Mouse (Mus musculus) forebrain, embryonic 11.5 days (tissue): ENCODE data around the gene Fn1. TPM values are rescaled to one million over a fixed set of nuclear protein-coding genes. Genes with fewer than 3 reads are reported as not detected.

ENCODE experiments used
- ATAC-seq: fragments of 200-750 bp; cut with Nextera tagmentation; replicated peaks from 2 replicates; pipeline ENCODE4 v1.8.0; 2017; ENCODE audit warnings: moderate TSS enrichment; ENCODE audit not compliant: low FRiP score
- DNase-seq: peaks from one replicate; pipeline ENCODE4 v3.0.0-alpha.2; 2017; ENCODE audit warnings: low spot score
- H3K27ac ChIP-seq: fragments of 300-500 bp; sonication (generic); 2 replicates; pipeline ENCODE4 v1.5.1; 2014; ENCODE audit warnings: low read depth, low read length
- H3K27me3 ChIP-seq: fragments of 300-500 bp; sonication (generic); 2 replicates; pipeline ENCODE4 v1.6.1; 2014; ENCODE audit warnings: mild to moderate bottlenecking, low read length, mixed read lengths; ENCODE audit not compliant: control insufficient read depth, insufficient read depth
- H3K36me3 ChIP-seq: fragments of 300-500 bp; sonication (generic); 2 replicates; pipeline ENCODE4 v1.6.1; 2014; ENCODE audit warnings: mild to moderate bottlenecking, low read length, moderate library complexity, mixed read lengths; ENCODE audit not compliant: control insufficient read depth, insufficient read depth
- H3K4me1 ChIP-seq: fragments of 300-500 bp; sonication (generic); replicated peaks from 2 replicates; pipeline ENCODE4 v1.6.1; 2014; ENCODE audit warnings: low read length, mixed read lengths; ENCODE audit not compliant: control insufficient read depth, insufficient read depth
- H3K4me2 ChIP-seq: fragments of 300-500 bp; sonication (generic); 2 replicates; pipeline ENCODE4 v1.6.1; 2014; ENCODE audit warnings: low read depth, mild to moderate bottlenecking, low read length, moderate library complexity, mixed read lengths; ENCODE audit not compliant: severe bottlenecking
- H3K4me3 ChIP-seq: fragments of 300-500 bp; sonication (generic); 2 replicates; pipeline ENCODE4 v1.5.1; 2014; ENCODE audit warnings: low read depth, low read length
- H3K9ac ChIP-seq: fragments of 300-500 bp; sonication (generic); 2 replicates; pipeline ENCODE4 v1.6.1; 2014; ENCODE audit warnings: low read length
- H3K9me3 ChIP-seq: fragments of 300-500 bp; sonication (generic); 2 replicates; pipeline ENCODE4 v1.6.1; 2016; ENCODE audit warnings: low read length, mixed read lengths; ENCODE audit not compliant: control insufficient read depth
- WGBS: fragments of 180-500 bp; shearing (Covaris S2); extraction: QIAGEN DNeasy Blood & Tissue Kit; methylation state at CpG from one replicate; pipeline ENCODE4 v1.1.7; 2014; 5-methylcytosine and 5-hydroxymethylcytosine counted together
- polyA plus RNA-seq: library from polyadenylated mRNA; unstranded; fragments of >200 nt; fragmentation: Nextera tagmentation; extraction: Ambion mirVana; gene quantifications from 2 replicates; pipeline ENCODE4 v1.2.1, GENCODE M21; 2014

The Fn1 gene
- polyA plus RNA-seq, 1 experiment from 2014 or later: 120 TPM

DNA sequence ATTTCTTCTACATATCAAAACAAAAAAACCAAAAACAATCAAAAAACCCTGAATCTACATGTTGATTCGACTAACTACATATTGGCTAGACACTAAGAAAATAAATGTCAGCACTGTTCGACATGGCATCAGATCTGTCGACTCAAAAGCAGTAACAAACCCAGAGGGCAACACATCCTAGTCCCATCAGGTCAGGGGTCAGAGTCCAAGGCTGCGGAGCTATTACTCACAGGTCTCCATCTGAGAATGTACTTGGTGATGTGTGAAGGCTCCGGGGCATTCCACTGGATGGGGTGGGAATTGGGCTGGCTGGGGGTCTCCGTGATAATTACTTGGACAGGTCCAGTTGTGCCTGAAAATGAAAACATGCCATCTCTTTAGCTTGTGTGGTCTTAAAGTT is 21.2 kb downstream of the Fn1 start:
- 92% methylated on average over 6 of the region's 6 CpGs for WGBS
- Histone ChIP-seq H3K9ac (no peak overlapping the region), H3K36me3 (peaks cover 9% of the 10 kb centered on the region; the same call in 1 of the 2 replicates), H3K27me3 (no peaks in the 10 kb centered on the region), H3K9me3 (no peaks in the 10 kb centered on the region), H3K27ac (no peak overlapping the region), H3K4me2 (no peak overlapping the region), H3K4me3 (no peak overlapping the region), H3K4me1 (no peaks in the 10 kb centered on the region)
- DNase-seq (no peak), ATAC-seq (no peak)

DNA sequence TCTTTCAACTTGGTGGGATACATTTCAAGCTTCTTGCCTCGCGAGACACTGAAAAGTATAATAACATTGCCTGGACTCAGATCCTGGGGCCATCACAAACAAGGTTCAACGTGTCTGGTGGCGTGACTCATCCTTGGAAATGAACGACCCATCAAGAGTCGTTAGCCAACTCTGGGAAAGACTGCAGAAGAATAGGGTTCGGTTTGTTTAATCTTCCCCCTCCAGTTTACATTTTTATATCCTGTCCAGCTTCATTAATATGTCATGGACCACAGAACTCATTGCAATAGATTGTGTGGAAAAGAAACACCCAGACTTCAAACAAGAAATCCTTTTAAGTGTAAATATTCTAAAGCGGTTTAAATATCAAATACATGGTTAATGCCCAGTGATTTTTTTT is 22.8 kb downstream of the Fn1 start:
- DNase-seq: no peak
- ATAC-seq: no peak
- H3K9ac ChIP-seq: no peak overlapping the region
- H3K4me3 ChIP-seq: no peak overlapping the region
- no peaks in the 10 kb centered on the region for H3K9me3 ChIP-seq
- no peak overlapping the region for H3K27ac ChIP-seq
- H3K4me2 ChIP-seq: no peak overlapping the region
- no peaks in the 10 kb centered on the region for H3K4me1 ChIP-seq
- H3K36me3 ChIP-seq: peaks cover 7% of the 10 kb centered on the region; the same call in 1 of the 2 replicates
- no peaks in the 10 kb centered on the region for H3K27me3 ChIP-seq
- 89% methylated on average over 8 of the region's 8 CpGs for WGBS

DNA sequence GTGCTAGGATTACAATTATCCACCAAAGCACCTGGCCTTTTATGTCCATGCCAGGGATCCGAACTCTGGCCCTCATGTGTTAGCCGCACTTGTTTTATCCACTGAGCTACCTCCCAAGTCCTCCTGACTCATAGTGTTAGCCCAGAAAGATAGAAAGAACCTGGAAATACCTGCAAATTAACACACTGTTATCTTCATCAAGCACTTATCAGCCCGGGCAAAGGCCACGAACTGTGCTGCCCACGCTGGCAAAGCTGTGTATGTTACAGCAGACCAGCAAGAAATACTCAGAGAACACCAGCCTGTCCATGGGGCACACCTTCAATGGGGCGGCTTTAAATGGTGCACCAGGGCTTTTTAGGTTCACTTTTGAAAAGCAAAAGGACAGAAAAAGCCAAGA is 29.4 kb downstream of the Fn1 start:
- H3K4me3 ChIP-seq: no peak overlapping the region
- DNase-seq (no peak), ATAC-seq (no peak)
- no peaks in the 10 kb centered on the region for H3K27me3 ChIP-seq
- 95% methylated on average over 6 of the region's 6 CpGs for WGBS
- H3K27ac ChIP-seq: no peak overlapping the region
- H3K36me3 ChIP-seq: peaks cover 4% of the 10 kb centered on the region
- no peaks in the 10 kb centered on the region for H3K4me1 ChIP-seq
- H3K4me2 ChIP-seq: no peak overlapping the region
- no peaks in the 10 kb centered on the region for H3K9me3 ChIP-seq
- no peak overlapping the region for H3K9ac ChIP-seq

DNA sequence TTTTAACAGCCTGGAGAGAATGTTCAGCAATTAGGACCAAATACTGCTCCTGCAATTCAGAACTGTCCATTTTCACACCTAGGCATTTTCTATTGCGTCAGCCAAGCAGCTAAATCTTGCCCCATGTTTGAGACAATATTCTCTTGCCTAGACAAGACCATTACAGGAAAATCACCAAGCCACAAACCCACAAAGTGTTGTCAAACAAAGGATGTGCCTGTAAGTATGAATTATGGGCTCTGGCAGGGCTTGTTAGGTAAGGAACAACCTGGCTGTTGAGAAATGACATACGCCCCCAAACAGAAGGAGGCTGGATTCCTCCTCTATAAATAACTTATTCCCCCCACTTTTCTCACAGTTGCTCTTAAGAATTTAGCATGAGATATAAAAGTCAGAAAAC is 31.5 kb downstream of the Fn1 start:
- Histone ChIP-seq H3K27me3 (peaks cover 7% of the 10 kb centered on the region; the same call in 1 of the 2 replicates), H3K27ac (no peak overlapping the region), H3K9ac (no peak overlapping the region), H3K4me2 (no peak overlapping the region), H3K9me3 (no peaks in the 10 kb centered on the region), H3K4me3 (no peak overlapping the region), H3K4me1 (no peaks in the 10 kb centered on the region), H3K36me3 (peaks cover 4% of the 10 kb centered on the region)
- DNase-seq (no peak), ATAC-seq (no peak)
- WGBS: 99% methylated on average over 2 of the region's 2 CpGs

DNA sequence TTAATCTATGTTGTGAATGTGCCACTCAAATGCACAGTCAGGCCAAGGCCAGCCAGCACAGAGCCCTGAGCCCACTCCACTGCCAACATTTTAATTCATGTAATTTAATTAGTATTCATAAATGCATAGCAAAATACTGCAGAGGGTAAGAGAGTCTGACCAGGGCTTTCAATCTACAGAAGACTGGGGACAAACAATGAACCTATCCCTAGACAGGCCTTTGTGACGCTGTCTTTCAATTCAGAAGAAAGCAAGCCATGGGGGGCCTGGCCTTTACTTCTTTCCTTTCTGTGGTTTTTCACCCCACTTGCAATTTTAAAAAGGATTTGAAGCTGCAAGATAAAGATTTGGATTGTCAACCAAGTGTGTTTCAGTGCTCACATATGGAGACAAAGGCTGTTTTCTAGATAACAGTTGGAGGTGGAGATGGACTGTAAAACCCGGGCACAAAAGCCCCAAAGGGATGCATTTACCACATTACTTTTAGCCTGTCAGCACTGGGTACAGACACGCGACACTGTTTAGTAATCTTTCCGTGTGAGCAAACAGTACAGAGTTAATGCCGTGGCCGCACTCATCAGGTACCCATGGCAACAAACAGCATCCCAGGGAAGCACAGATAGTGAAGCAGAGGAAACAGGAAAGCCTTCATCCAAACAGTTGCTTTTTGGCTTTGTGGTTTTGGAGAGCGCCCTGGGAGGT is 38.3 kb downstream of the Fn1 start:
- WGBS: 33% methylated on average over 8 of the region's 8 CpGs
- H3K36me3 ChIP-seq: peaks cover 17% of the 10 kb centered on the region; the same call in 1 of the 2 replicates
- no peak overlapping the region for H3K27ac ChIP-seq
- H3K4me3 ChIP-seq: no peak overlapping the region
- no peak overlapping the region for H3K9ac ChIP-seq
- peak; percentile 55 for DNase-seq
- ATAC-seq: peak; percentile 89
- H3K27me3 ChIP-seq: peaks cover 24% of the 10 kb centered on the region
- no peak overlapping the region for H3K4me2 ChIP-seq
- no peaks in the 10 kb centered on the region for H3K9me3 ChIP-seq
- H3K4me1 ChIP-seq: peaks cover 5% of the 10 kb centered on the region; the same call in 1 of the 2 replicates

DNA sequence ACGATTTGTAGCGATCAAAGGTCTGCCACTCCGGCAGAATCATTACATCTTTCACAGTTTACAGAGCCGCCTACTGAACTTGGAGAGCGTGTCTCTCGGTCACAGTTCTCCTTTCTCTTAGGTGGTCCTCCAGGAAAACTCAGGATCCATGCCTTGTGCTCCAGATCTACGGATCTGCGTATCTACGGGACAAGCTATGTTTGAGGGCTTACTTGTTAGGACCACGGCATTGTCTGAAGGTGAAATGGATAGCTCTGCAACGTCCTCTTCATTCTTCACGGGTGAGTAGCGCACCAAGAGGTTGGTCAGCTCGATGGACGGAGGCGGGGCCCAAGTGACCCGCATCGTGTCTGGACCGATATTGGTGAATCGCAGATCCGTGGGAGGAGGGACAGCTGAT is 40.7 kb downstream of the Fn1 start:
- Histone ChIP-seq H3K36me3 (peaks cover 20% of the 10 kb centered on the region; the same call in 1 of the 2 replicates), H3K4me3 (no peak overlapping the region), H3K4me1 (peaks cover 5% of the 10 kb centered on the region; the same call in 1 of the 2 replicates), H3K4me2 (no peak overlapping the region), H3K27me3 (peaks cover 21% of the 10 kb centered on the region), H3K27ac (no peak overlapping the region), H3K9ac (no peak overlapping the region), H3K9me3 (no peaks in the 10 kb centered on the region)
- ATAC-seq (no peak), DNase-seq (no peak)
- WGBS: 94% methylated on average over 21 of the region's 21 CpGs

DNA sequence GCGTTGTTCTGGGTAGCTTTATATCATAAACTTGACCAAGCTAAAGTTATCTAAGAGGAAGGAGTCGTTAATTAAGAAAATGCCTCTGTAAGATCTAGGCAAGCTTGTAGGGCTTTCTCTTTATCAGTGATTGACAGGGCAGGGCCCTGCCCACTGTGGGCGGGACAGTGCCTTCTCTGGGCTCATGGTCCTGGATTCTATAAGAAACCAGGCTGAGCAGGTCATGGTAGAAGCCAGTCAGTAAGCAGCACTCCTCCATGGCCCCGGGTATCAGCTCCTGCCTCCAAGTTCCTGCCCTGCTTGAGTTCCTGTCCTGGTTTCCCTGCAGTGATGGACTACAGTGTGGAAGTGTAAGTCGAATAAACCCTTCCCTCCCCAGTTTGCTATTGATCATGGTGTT is 43.1 kb downstream of the Fn1 start:
- Histone ChIP-seq H3K4me1 (peaks cover 4% of the 10 kb centered on the region; the same call in 1 of the 2 replicates), H3K9me3 (no peaks in the 10 kb centered on the region), H3K4me2 (no peak overlapping the region), H3K27me3 (peaks cover 15% of the 10 kb centered on the region), H3K9ac (no peak overlapping the region), H3K4me3 (no peak overlapping the region), H3K36me3 (peaks cover 24% of the 10 kb centered on the region; the same call in 1 of the 2 replicates), H3K27ac (no peak overlapping the region)
- WGBS: 92% methylated on average over 5 of the region's 5 CpGs
- DNase-seq (no peak), ATAC-seq (no peak)

DNA sequence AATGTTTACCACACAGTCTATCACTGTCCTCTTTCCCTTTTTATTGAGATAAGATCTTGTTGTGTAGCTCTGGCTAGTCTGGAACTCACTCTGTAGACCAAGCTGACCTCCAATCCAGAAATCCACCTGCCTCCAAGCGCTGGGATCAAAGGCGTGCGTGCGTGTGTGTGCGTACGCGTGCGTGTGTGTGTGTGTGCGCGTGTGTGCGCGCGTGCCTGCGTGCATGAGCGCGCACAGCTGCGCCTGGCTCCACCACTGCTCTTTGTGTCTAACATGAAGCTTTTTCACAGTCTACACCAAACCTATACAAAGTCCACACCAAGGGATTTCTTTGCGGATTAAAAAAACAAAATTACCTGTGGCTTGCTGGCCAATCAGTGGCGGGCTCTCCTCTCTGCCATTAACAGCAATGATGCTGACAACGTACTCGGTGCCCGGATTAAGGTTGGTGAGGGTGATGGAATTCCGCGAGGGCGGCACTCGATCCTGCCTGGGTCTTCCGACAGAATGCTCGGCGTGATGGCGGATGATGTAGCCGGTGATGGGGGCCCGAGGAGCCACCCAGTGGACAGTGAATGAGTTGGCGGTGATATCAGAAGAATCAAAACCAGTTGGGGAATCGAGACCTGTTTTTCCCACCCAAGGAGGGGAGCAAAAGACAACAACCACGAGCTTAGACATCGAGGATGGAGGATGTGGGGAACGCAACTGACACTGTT is 43.8 kb downstream of the Fn1 start:
- ATAC-seq (no peak), DNase-seq (no peak)
- Histone ChIP-seq H3K9me3 (no peaks in the 10 kb centered on the region), H3K4me2 (no peak overlapping the region), H3K4me3 (no peak overlapping the region), H3K36me3 (peaks cover 26% of the 10 kb centered on the region; the same call in 1 of the 2 replicates), H3K4me1 (no peaks in the 10 kb centered on the region), H3K27ac (no peak overlapping the region), H3K9ac (no peak overlapping the region), H3K27me3 (peaks cover 15% of the 10 kb centered on the region)
- 96% methylated on average over 37 of the region's 37 CpGs for WGBS
